Mouse (Mus musculus) liver, postnatal 0 days (tissue): ENCODE measurements at regions not wholly inside any gene's neighbourhood (a gene's known extent, or its start where the extent isn't known, plus 50 kb on each side); places are given as distances from the start of the nearest gene placed in this dataset.

Experiments used
- CTCF ChIP-seq: sonication (generic); IDR thresholded peaks from 2 replicates; pipeline ENCODE4 v1.5.1; 2016; ENCODE audit warnings: antibody characterized with exemption, low read depth
- EP300 ChIP-seq: IDR thresholded peaks from 2 replicates; pipeline ENCODE4 v1.6.1; 2016; ENCODE audit warnings: antibody characterized with exemption, low read depth, mild to moderate bottlenecking

DNA sequence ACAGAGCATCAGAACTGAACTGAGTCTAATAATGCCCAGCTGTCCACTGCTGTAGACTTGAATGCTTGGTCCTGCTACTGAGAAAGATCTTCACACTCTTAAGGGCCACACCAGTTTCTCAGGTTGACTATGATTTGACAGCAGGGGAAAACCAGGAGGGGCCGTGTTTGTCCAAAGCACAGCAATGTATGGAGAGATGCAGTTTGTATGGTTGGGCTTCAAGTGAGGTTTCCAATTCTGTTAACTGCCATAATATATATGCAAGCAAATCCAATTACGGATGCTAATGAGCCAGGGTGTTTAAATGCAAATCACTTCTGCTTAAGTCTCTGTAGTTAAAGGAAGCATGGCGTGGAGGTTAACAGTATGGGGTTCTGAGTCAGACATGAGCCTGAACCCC is 157.2 kb upstream of the 1700056E22Rik start:
- no peak for TF ChIP-seq CTCF
- TF ChIP-seq EP300, result no peak
